Mouse (Mus musculus) cerebellum, postnatal 10 days (tissue): ENCODE measurements around the gene Tfpi.

Experiments
- DNase-seq, 2 experiments: peaks; one replicate each; pipeline ENCODE4 v3.0.0; 2021; ENCODE audit warnings: mixed read lengths in 2 of 2

Gene Tfpi

GRCm38 (mm10) chr2:84476577-84476976 lies at the start of gene Tfpi:
Gene Tfpi (minus strand): TSS chr2:84476775.
- no peak for DNase-seq

GRCm38 (mm10) chr2:84526221-84526620 lies 49.6 kb upstream of the Tfpi start:
- DNase-seq, result no peak

- no peak for DNase-seq
Measured at GRCm38 (mm10) chr2:84525806-84526205, 49.2 kb upstream of the Tfpi start.

DNA sequence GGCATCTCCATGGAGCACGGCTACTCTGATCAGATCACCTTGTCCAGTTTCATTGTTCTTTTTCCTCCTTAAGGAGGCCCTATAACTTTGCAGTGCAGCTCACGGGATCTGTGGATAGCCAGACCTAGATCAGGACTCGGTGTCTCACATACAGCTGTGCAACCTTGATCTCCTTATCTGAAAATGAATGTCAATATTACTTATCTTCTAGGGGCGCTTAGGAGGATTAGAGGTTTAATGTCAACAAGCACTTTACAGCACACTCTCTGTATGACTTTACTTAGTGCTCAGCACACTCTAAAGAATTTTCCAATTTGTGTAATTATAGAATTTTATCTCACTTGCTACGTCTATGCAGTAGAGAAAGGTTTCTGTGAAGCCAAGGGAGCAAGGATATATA lies 48.5 kb upstream of the Tfpi start:
- no peak for DNase-seq

DNA sequence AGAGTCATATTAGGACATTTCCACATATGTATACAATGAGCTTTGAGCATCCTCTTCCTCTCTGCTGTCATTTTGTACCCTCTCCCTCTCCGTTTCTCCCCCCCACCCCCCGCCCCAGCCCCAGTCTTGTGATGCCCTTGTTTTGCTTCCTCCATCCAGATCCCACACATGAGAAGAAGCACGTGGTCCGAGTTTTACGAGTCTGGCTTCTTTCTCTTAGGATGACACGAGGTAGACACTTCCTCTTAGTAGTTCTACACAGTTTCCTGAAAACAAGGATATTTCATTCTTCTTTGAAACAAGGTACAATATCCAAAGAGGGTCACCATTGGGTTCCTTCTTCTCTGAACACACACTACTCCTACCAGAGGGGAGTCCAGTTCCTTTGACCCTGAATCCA lies 47.4 kb upstream of the Tfpi start:
- no peak for DNase-seq

DNA sequence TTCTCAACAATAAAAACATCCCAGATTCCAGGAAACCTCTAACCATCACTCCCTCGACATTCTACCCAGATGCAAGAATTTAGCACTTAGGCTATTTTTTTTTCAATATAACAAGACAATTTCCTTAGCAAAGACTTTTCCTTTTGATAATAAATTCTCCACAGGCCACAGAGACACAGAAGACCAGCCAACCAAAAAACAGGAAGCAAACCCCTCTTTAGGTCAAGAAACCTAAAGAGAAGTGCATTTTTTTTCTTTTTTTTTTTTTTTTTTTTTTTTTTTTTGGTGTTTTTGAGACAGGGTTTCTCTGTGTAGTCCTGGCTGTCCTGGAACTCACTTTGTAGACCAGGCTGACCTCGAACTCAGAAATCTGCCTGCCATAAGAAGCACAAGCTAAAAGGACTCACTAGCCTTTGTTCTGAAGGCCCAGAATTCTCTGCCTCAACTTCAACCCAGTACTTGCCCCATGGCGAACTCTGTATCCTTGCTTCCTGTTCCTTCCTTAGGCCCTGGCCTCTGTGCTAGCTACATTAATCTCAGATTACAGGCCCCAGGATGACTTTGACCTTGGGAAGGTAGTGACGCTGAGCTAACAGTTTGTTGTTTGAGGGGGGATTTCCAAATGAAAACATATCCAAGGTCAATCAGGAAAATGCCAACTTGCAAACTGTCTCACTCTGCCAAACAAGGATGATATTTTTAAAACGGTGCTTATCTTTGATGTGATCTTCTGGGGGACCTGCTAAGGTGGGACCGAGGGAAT lies 46.7 kb upstream of the Tfpi start:
- no peak for DNase-seq

- no peak for DNase-seq
Measured at GRCm38 (mm10) chr2:84519514-84520067, 43.0 kb upstream of the Tfpi start.

GRCm38 (mm10) chr2:84518767-84519166 lies 42.2 kb upstream of the Tfpi start:
- DNase-seq, result no peak

GRCm38 (mm10) chr2:84513281-84513680 lies 36.7 kb upstream of the Tfpi start:
- DNase-seq, result no peak

DNA sequence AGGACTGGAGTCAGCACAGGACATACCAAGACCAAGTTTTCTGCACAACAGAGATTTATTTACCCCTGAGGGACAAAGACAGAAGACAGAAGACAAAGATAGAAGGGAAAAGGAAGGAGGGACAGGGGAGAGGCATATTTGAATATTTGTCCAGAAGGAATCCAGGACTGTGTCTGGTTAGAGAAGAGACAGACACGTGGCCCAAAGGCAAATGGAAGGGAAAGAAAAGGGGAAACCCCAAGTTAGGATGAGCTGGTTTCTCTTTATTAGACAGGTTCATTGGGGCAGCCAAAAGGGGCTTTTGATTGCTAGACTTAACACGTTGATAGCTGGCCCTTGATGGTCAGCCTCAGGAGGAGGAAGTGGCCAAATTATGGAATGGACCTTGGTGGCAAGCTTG lies 34.9 kb upstream of the Tfpi start:
- DNase-seq, result no peak

GRCm38 (mm10) chr2:84511036-84511435 lies 34.5 kb upstream of the Tfpi start:
- no peak for DNase-seq

- DNase-seq, result peak in 1 of 2 experiments; percentile 10
Measured at GRCm38 (mm10) chr2:84504954-84505394, 28.4 kb upstream of the Tfpi start.

GRCm38 (mm10) chr2:84504285-84504684 lies 27.7 kb upstream of the Tfpi start:
- no peak for DNase-seq

DNA sequence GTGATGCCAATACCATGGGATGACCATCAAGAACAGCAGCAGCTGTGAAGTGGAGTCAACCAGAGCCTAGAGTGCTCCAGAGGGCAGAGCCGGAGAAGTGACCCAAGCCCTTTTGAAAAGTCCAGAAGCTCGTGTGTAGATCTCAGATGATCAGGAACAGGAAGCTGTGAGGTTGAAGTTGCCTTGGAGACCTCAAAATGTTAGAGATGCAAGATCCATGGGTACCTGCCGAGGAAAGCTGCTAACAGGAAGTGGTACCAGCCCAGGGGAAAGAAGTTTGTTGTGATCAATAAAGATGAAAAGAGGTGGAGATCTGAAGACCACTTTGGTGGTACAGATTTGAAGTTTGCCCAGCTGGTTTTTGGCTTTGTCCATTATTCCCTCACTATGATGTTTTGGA lies 22.3 kb upstream of the Tfpi start:
- no peak for DNase-seq

- no peak for DNase-seq
Measured at GRCm38 (mm10) chr2:84495108-84495507, 18.5 kb upstream of the Tfpi start.

DNA sequence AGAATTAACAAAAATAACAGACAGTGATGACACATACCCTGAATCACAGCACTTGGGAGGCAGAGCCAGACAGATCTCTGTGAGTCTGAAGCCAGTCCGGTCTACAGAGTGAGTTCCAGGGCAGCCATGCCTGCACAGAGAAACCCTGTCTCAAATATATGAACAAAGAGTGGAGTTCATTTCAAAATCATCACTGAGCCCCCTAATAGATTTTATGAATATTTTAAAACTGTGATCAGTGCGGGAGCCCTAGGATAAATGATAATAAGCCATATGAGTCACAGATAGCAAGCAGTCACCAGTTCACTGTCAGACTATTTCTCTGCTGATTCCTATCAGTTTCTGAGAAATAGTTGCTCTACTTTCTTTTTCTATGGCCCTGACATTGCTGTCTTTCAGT lies 17.1 kb upstream of the Tfpi start:
- DNase-seq, result no peak

DNA sequence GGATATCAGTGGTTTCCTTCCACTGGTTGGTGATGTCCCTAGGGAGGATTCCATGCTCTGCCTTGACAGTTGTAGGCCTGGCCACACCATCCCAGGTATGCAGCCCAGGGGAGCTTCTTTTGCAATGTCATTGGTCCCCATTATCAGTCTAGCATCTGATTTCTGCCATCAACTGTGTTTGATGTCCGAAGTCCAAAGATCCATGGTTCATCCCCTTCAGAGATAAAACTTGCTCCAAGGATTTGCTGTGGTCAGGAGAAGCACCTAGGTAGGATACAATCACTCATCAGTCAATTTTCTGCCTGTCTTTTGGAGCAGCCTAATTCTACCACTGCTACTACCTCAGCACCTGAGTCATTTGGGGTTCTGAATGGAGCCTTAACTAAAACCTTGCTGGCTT lies 15.1 kb upstream of the Tfpi start:
- DNase-seq, result no peak

DNA sequence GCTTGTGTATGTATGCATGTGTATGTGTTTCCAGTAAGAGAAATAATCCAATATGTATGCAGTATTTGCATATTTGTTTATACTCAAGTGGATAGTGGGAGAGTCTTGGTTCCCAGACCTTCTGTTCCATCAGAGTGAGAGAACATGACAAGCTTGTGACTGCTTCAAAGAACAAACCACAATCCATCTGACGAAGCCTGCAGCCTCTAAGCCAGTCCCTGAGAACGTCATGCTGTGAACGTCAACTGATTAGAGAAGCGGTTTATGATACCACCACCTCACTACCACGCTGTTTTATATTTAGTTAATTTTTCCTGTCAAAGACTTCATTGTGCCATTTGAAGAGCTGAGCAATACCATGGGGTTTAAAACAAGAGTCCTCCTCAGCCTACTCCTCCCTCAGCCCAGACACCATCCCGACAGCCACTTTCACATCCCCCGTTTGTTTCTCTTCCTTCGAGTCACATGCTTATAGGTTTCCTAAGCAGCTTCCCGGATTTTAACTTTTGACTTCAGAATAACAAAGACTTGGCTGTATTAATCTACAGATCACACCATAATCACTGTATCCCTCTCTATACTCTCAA lies 11.2 kb upstream of the Tfpi start:
- DNase-seq, result no peak

GRCm38 (mm10) chr2:84481863-84482262 lies 5.3 kb upstream of the Tfpi start:
- peak; percentile 34 to 55 for DNase-seq

- DNase-seq, result peak; percentile 44 to 66
Measured at GRCm38 (mm10) chr2:84479036-84479435, 2.5 kb upstream of the Tfpi start.

DNA sequence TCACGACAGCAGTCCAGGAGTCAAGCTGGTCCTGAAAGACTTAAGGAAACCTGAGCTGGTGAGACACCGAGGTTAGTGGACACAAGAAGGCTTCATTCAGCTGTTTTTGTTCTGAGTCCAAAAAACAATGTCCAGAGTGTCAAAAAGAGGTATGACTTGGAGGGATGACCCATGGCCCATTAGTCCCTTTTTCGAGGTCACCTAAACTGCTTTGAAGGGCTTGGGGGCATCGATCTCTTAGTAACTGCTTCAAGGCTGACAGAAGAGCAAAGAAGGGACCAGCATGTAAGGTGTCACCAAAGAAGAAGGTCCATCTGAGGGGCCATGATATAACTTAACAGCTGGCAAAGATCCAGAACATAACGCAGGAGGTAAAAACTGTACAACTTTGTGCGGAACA lies 1.2 kb upstream of the Tfpi start:
- no peak for DNase-seq

GRCm38 (mm10) chr2:84476131-84476530 lies 444 bp downstream of the Tfpi start:
- no peak for DNase-seq

- no peak for DNase-seq
Measured at GRCm38 (mm10) chr2:84475601-84476000, 974 bp downstream of the Tfpi start.

GRCm38 (mm10) chr2:84474651-84475050 lies 1.9 kb downstream of the Tfpi start:
- no peak for DNase-seq
